Mouse (Mus musculus) ES-Bruce4 (cell line): ENCODE data around the gene Rgcc. TPM values are rescaled to one million over a fixed set of nuclear protein-coding genes. Genes with fewer than 3 reads are reported as not detected.
A peak's percentile ranks its signal among the peaks of the same experiment; 100 is the strongest.

Experiments
- H3K27ac ChIP-seq: 2 replicates; pipeline ENCODE4 v1.5.1; 2012; ENCODE audit warnings: low read length, inconsistent platforms; ENCODE audit not compliant: insufficient read depth
- H3K27me3 ChIP-seq: 2 replicates; pipeline ENCODE4 v1.6.1; 2012; ENCODE audit warnings: mild to moderate bottlenecking, low read length, inconsistent platforms; ENCODE audit not compliant: control insufficient read depth, poor library complexity, insufficient read depth, severe bottlenecking
- H3K36me3 ChIP-seq: 2 replicates; pipeline ENCODE4 v1.6.1; 2012; ENCODE audit warnings: inconsistent platforms, mild to moderate bottlenecking, low read length, moderate library complexity; ENCODE audit not compliant: control insufficient read depth, poor library complexity, insufficient read depth, severe bottlenecking
- H3K4me1 ChIP-seq: one replicate; pipeline ENCODE4 v1.8.1; 2011; ENCODE audit warnings: low read length; ENCODE audit not compliant: control insufficient read depth, insufficient read depth
- H3K4me3 ChIP-seq: 2 replicates; pipeline ENCODE4 v1.5.1; 2011; ENCODE audit warnings: low read depth, mild to moderate bottlenecking, low read length
- H3K9ac ChIP-seq: 2 replicates; pipeline ENCODE4 v1.6.1; 2012; ENCODE audit warnings: low read depth, mild to moderate bottlenecking, inconsistent platforms; ENCODE audit not compliant: poor library complexity, severe bottlenecking
- H3K9me3 ChIP-seq: replicated peaks from 2 replicates; pipeline ENCODE4 v1.6.1; 2012; ENCODE audit warnings: mild to moderate bottlenecking, low read length, inconsistent platforms; ENCODE audit not compliant: control insufficient read depth, poor library complexity, insufficient read depth, severe bottlenecking
- CTCF ChIP-seq: IDR thresholded peaks from one replicate; pipeline ENCODE4 v1.8.1; 2011; ENCODE audit warnings: low read depth, low read length
- EP300 ChIP-seq: IDR thresholded peaks from 2 replicates; pipeline ENCODE4 v1.6.1; 2011; ENCODE audit warnings: low read depth, low read length; ENCODE audit not compliant: insufficient read depth
- POLR2A ChIP-seq: IDR thresholded peaks from one replicate; pipeline ENCODE4 v1.8.1; 2011; ENCODE audit warnings: low read length; ENCODE audit not compliant: insufficient read depth
- polyA plus RNA-seq: library from polyadenylated mRNA; stranded (reverse); fragments of >200 nt; gene quantifications from 2 replicates; pipeline ENCODE4 v1.2.4, GENCODE M21; 2011; ENCODE audit warnings: low read depth; ENCODE audit not compliant: missing spikeins, insufficient read depth, insufficient read length

Gene Rgcc
- polyA plus RNA-seq, result 15.1 and 17.9 TPM in 2 replicates

- H3K36me3 ChIP-seq, result no peaks in the 10 kb centered on the region
- peaks cover 3% of the 10 kb centered on the region for H3K4me1 ChIP-seq
- no peak within 1 kb of the TSS for H3K27ac ChIP-seq
Measured at GRCm38 (mm10) chr14:79301466-79301875, at the start of gene Rgcc. Rgcc (minus strand) TSS chr14:79301645.

GRCm38 (mm10) chr14:79346384-79346783, 44.9 kb upstream of the Rgcc start:
- no peaks in the 10 kb centered on the region for H3K27me3 ChIP-seq
- TF ChIP-seq EP300, result no peak
- TF ChIP-seq POLR2A, result no peak
- TF ChIP-seq CTCF, result no peak
- H3K9me3 ChIP-seq, result no peaks in the 10 kb centered on the region
- H3K4me3 ChIP-seq, result no peak overlapping the region
- no peaks in the 10 kb centered on the region for H3K4me1 ChIP-seq
- no peak overlapping the region for H3K27ac ChIP-seq
- peaks cover 47% of the 10 kb centered on the region for H3K36me3 ChIP-seq
- no peak overlapping the region for H3K9ac ChIP-seq

More at GRCm38 (mm10) chr14:79301466-79301875, at the start of gene Rgcc:
- peak; percentile 40 for TF ChIP-seq CTCF
- peak; percentile 63; the same call in 1 of the 2 replicates for TF ChIP-seq EP300
- TF ChIP-seq POLR2A, result peak; percentile 88
- Histone ChIP-seq H3K9me3 (0 out of 2 replicates have a peak, but pooled peaks cover 4% of the 10 kb centered on the region), H3K4me3 (peak within 1 kb of the TSS; percentile 72), H3K9ac (peak within 1 kb of the TSS; percentile 55), H3K27me3 (no peaks in the 10 kb centered on the region)

GRCm38 (mm10) chr14:79335613-79336012, 34.2 kb upstream of the Rgcc start:
- Histone ChIP-seq H3K36me3 (peaks cover 43% of the 10 kb centered on the region), H3K9ac (no peak overlapping the region), H3K4me1 (no peaks in the 10 kb centered on the region), H3K9me3 (no peaks in the 10 kb centered on the region), H3K27ac (no peak overlapping the region), H3K4me3 (no peak overlapping the region), H3K27me3 (no peaks in the 10 kb centered on the region)
- no peak for TF ChIP-seq CTCF
- TF ChIP-seq POLR2A, result no peak
- no peak for TF ChIP-seq EP300

- Histone ChIP-seq H3K27me3 (no peaks in the 10 kb centered on the region), H3K9ac (no peak overlapping the region), H3K4me3 (no peak overlapping the region), H3K27ac (no peak overlapping the region), H3K36me3 (peaks cover 19% of the 10 kb centered on the region), H3K9me3 (no peaks in the 10 kb centered on the region), H3K4me1 (no peaks in the 10 kb centered on the region)
- TF ChIP-seq POLR2A (no peak), CTCF (no peak), EP300 (no peak)
Measured at GRCm38 (mm10) chr14:79331936-79332335, 30.5 kb upstream of the Rgcc start.

- Histone ChIP-seq H3K9ac (no peak overlapping the region), H3K4me3 (no peak overlapping the region), H3K27ac (no peak overlapping the region), H3K36me3 (peaks cover 11% of the 10 kb centered on the region), H3K4me1 (no peaks in the 10 kb centered on the region), H3K27me3 (no peaks in the 10 kb centered on the region), H3K9me3 (no peaks in the 10 kb centered on the region)
- TF ChIP-seq CTCF (no peak), EP300 (no peak), POLR2A (no peak)
Measured at GRCm38 (mm10) chr14:79330944-79331561, 29.6 kb upstream of the Rgcc start.

GRCm38 (mm10) chr14:79327033-79327432, 25.6 kb upstream of the Rgcc start:
- H3K9ac ChIP-seq, result no peak overlapping the region
- no peak overlapping the region for H3K4me3 ChIP-seq
- TF ChIP-seq EP300, result no peak
- no peak for TF ChIP-seq CTCF
- no peak for TF ChIP-seq POLR2A
- H3K4me1 ChIP-seq, result no peaks in the 10 kb centered on the region
- H3K27ac ChIP-seq, result no peak overlapping the region
- H3K36me3 ChIP-seq, result no peaks in the 10 kb centered on the region
- no peaks in the 10 kb centered on the region for H3K27me3 ChIP-seq
- no peaks in the 10 kb centered on the region for H3K9me3 ChIP-seq
